Mouse (Mus musculus) neural tube, embryonic 11.5 days (tissue): ENCODE results near the gene Glis1. TPM values are rescaled to one million over a fixed set of nuclear protein-coding genes. Genes with fewer than 3 reads are reported as not detected.
"Not testable (repeated sequence)": the region's sequence is repeated elsewhere in the genome, so short reads cannot be mapped to it uniquely, and the experiment has no call there.

Experiments used
- ATAC-seq: fragments of 200-750 bp; cut with Nextera tagmentation; 2 replicates; pipeline ENCODE4 v1.8.0; 2017; ENCODE audit warnings: moderate number of reproducible peaks, mild to moderate bottlenecking, moderate TSS enrichment, moderate library complexity; ENCODE audit not compliant: insufficient read depth, low FRiP score, low TSS enrichment
- DNase-seq: peaks from one replicate; pipeline ENCODE4 v3.0.0-alpha.2; 2015; ENCODE audit warnings: low spot score
- H3K27ac ChIP-seq: fragments of 300-500 bp; sonication (generic); 2 replicates; pipeline ENCODE4 v1.5.1; 2014; ENCODE audit warnings: low read depth, mild to moderate bottlenecking, low read length
- H3K27me3 ChIP-seq: fragments of 300-500 bp; sonication (generic); 2 replicates; pipeline ENCODE4 v1.6.1; 2014; ENCODE audit warnings: mild to moderate bottlenecking, low read length, mixed read lengths; ENCODE audit not compliant: control insufficient read depth, insufficient read depth
- H3K36me3 ChIP-seq: fragments of 300-500 bp; sonication (generic); 2 replicates; pipeline ENCODE4 v1.6.1; 2014; ENCODE audit warnings: mild to moderate bottlenecking, low read length, moderate library complexity, mixed read lengths; ENCODE audit not compliant: control insufficient read depth, insufficient read depth
- H3K4me1 ChIP-seq: fragments of 300-500 bp; sonication (generic); 2 replicates; pipeline ENCODE4 v1.6.1; 2014; ENCODE audit warnings: low read length, mixed read lengths; ENCODE audit not compliant: control insufficient read depth, insufficient read depth
- H3K4me2 ChIP-seq: fragments of 300-500 bp; sonication (generic); 2 replicates; pipeline ENCODE4 v1.6.1; 2014; ENCODE audit warnings: low read depth, mild to moderate bottlenecking, moderate library complexity
- H3K4me3 ChIP-seq: fragments of 300-500 bp; sonication (generic); 2 replicates; pipeline ENCODE4 v1.5.1; 2014; ENCODE audit warnings: low read depth, low read length
- H3K9ac ChIP-seq: fragments of 300-500 bp; sonication (generic); 2 replicates; pipeline ENCODE4 v1.6.1; 2014; ENCODE audit warnings: mild to moderate bottlenecking, low read length
- H3K9me3 ChIP-seq: fragments of 300-500 bp; sonication (generic); 2 replicates; pipeline ENCODE4 v1.6.1; 2016; ENCODE audit warnings: low read length; ENCODE audit not compliant: control insufficient read depth
- WGBS: fragments of 180-500 bp; shearing (Covaris S2); extraction: QIAGEN DNeasy Blood & Tissue Kit; methylation state at CpG from one replicate; pipeline ENCODE4 v1.1.7; 2014; 5-methylcytosine and 5-hydroxymethylcytosine counted together
- polyA plus RNA-seq: library from polyadenylated mRNA; unstranded; fragments of >200 nt; fragmentation: Nextera tagmentation; extraction: Ambion mirVana; gene quantifications from 2 replicates; pipeline ENCODE4 v1.2.1, GENCODE M21; 2014

The Glis1 gene
- polyA plus RNA-seq, 1 experiment from 2014 or later, result 2.4 TPM

- H3K4me1 ChIP-seq, result peaks cover 7% of the 10 kb centered on the region
- ATAC-seq, result no peak
- no peak overlapping the region for H3K4me3 ChIP-seq
- H3K27me3 ChIP-seq, result no peaks in the 10 kb centered on the region
- DNase-seq, result no peak
- no peak overlapping the region for H3K4me2 ChIP-seq
- no peaks in the 10 kb centered on the region for H3K36me3 ChIP-seq
- H3K9me3 ChIP-seq, result no peaks in the 10 kb centered on the region
- H3K9ac ChIP-seq, result no peak overlapping the region
- WGBS, result 83% methylated on average over 7 of the region's 7 CpGs
- no peak overlapping the region for H3K27ac ChIP-seq
Observed at GRCm38 (mm10) chr4:107588637-107589036, 154.2 kb downstream of the Glis1 start.

- peaks cover 7% of the 10 kb centered on the region for H3K4me1 ChIP-seq
- no peaks in the 10 kb centered on the region for H3K27me3 ChIP-seq
- no peaks in the 10 kb centered on the region for H3K9me3 ChIP-seq
- H3K4me2 ChIP-seq, result no peak overlapping the region
- no peak for DNase-seq
- no peaks in the 10 kb centered on the region for H3K36me3 ChIP-seq
- H3K4me3 ChIP-seq, result no peak overlapping the region
- H3K9ac ChIP-seq, result no peak overlapping the region
- WGBS, result 83% methylated on average over 8 of the region's 8 CpGs
- no peak for ATAC-seq
- H3K27ac ChIP-seq, result no peak overlapping the region
Observed at GRCm38 (mm10) chr4:107589046-107589445, 154.7 kb downstream of the Glis1 start.

- no peak overlapping the region; the same call in 1 of the 2 replicates for H3K27ac ChIP-seq
- no peak overlapping the region for H3K4me2 ChIP-seq
- no peak overlapping the region for H3K9ac ChIP-seq
- H3K9me3 ChIP-seq, result no peaks in the 10 kb centered on the region
- peaks cover 7% of the 10 kb centered on the region for H3K4me1 ChIP-seq
- H3K27me3 ChIP-seq, result no peaks in the 10 kb centered on the region
- DNase-seq (no peak), ATAC-seq (peak; percentile 63)
- H3K36me3 ChIP-seq, result no peaks in the 10 kb centered on the region
- H3K4me3 ChIP-seq, result no peak overlapping the region
- WGBS, result 36% methylated on average over 14 of the region's 14 CpGs
Observed at GRCm38 (mm10) chr4:107590805-107591534, 156.6 kb downstream of the Glis1 start.

- Histone ChIP-seq H3K36me3 (no peaks in the 10 kb centered on the region), H3K27ac (no peak overlapping the region), H3K4me3 (no peak overlapping the region), H3K9ac (no peak overlapping the region), H3K4me2 (no peak overlapping the region), H3K4me1 (peaks cover 14% of the 10 kb centered on the region), H3K27me3 (no peaks in the 10 kb centered on the region), H3K9me3 (no peaks in the 10 kb centered on the region)
- WGBS, result 89% methylated on average over 4 of the region's 4 CpGs
- ATAC-seq (no peak), DNase-seq (no peak)
Observed at GRCm38 (mm10) chr4:107593426-107593825, 159.0 kb downstream of the Glis1 start.

- H3K36me3 ChIP-seq, result no peaks in the 10 kb centered on the region
- peaks cover 8% of the 10 kb centered on the region for H3K4me1 ChIP-seq
- no peak overlapping the region for H3K4me3 ChIP-seq
- DNase-seq (no peak), ATAC-seq (no peak)
- H3K27ac ChIP-seq, result no peak overlapping the region
- no peak overlapping the region for H3K9ac ChIP-seq
- no peaks in the 10 kb centered on the region for H3K27me3 ChIP-seq
- no peaks in the 10 kb centered on the region for H3K9me3 ChIP-seq
- 48% methylated on average over 9 of the region's 9 CpGs for WGBS
- H3K4me2 ChIP-seq, result no peak overlapping the region
Observed at GRCm38 (mm10) chr4:107597226-107597897, 163.0 kb downstream of the Glis1 start.

- H3K36me3 ChIP-seq, result no peaks in the 10 kb centered on the region
- 16% methylated on average over 10 of the region's 10 CpGs for WGBS
- no peak overlapping the region for H3K4me2 ChIP-seq
- no peak overlapping the region for H3K4me3 ChIP-seq
- peaks cover 8% of the 10 kb centered on the region for H3K4me1 ChIP-seq
- 0 out of 2 replicates have a peak, but pooled peaks have one; percentile 38 for ATAC-seq
- no peaks in the 10 kb centered on the region for H3K27me3 ChIP-seq
- DNase-seq, result peak; percentile 64
- no peaks in the 10 kb centered on the region for H3K9me3 ChIP-seq
- H3K9ac ChIP-seq, result no peak overlapping the region; the same call in 1 of the 2 replicates
- no peak overlapping the region for H3K27ac ChIP-seq
Observed at GRCm38 (mm10) chr4:107597898-107598580, 163.6 kb downstream of the Glis1 start.

GRCm38 (mm10) chr4:107598581-107598958, 164.2 kb downstream of the Glis1 start:
- H3K9ac ChIP-seq, H3K27me3 ChIP-seq, H3K36me3 ChIP-seq, H3K4me3 ChIP-seq, H3K9me3 ChIP-seq, H3K4me1 ChIP-seq, H3K4me2 ChIP-seq, H3K27ac ChIP-seq, DNase-seq, ATAC-seq: not testable (repeated sequence)
- WGBS, result 91% methylated on average over 5 of the region's 5 CpGs

- no peak for DNase-seq
Observed at GRCm38 (mm10) chr4:107602284-107602683, 167.9 kb downstream of the Glis1 start.

More at GRCm38 (mm10) chr4:107602284-107602683, 167.9 kb downstream of the Glis1 start:
- H3K27ac ChIP-seq, result no peak overlapping the region
- H3K4me3 ChIP-seq, result no peak overlapping the region
- peaks cover 8% of the 10 kb centered on the region for H3K4me1 ChIP-seq
- no peaks in the 10 kb centered on the region for H3K36me3 ChIP-seq
- WGBS, result 59% methylated on average over 7 of the region's 7 CpGs
- ATAC-seq, result no peak
- H3K9ac ChIP-seq, result no peak overlapping the region
- H3K27me3 ChIP-seq, result no peaks in the 10 kb centered on the region
- no peaks in the 10 kb centered on the region for H3K9me3 ChIP-seq
- H3K4me2 ChIP-seq, result no peak overlapping the region
